Mouse (Mus musculus) MEL (cell line): Measurements from ENCODE around the gene Vmn2r100. TPM values are rescaled to one million over a fixed set of nuclear protein-coding genes. Genes with fewer than 3 reads are reported as not detected.

Experiments used
- polyA plus RNA-seq, 2 experiments: library from polyadenylated mRNA; stranded (reverse) in 1 of 2; unstranded in 1 of 2; fragments of >175 nt in 1 of 2; fragments of >200 nt in 1 of 2; gene quantifications; 2 replicates each; pipeline versions ENCODE4 v1.2.1 to v1.2.4; 2012; ENCODE audit warnings: low replicate concordance in 2 of 2, low read depth in 1 of 2; ENCODE audit not compliant: insufficient read length in 2 of 2, insufficient read depth in 1 of 2, missing spikeins in 1 of 2
- total RNA-seq: library from RNA; depleted of rRNA; stranded (reverse); fragments of 300-350 nt; gene quantifications from 2 replicates; pipeline ENCODE4 v1.2.3, GENCODE M21; 2012; rRNA removed

The Vmn2r100 gene
- total and polyA plus RNA-seq, 3 experiments = not detected

Other genes starting within 250 kb of the Vmn2r100 start
- not detected in 2 replicates for gene Vmn2r99, start 142.8 kb upstream of the Vmn2r100 start, total RNA-seq
- gene Vmn2r99, start 142.8 kb upstream of the Vmn2r100 start, polyA plus RNA-seq = not detected
- gene Vmn2r101, start 72.5 kb downstream of the Vmn2r100 start, total RNA-seq = not detected in 2 replicates
- not detected for gene Vmn2r101, start 72.5 kb downstream of the Vmn2r100 start, polyA plus RNA-seq
- not detected in 2 replicates for gene Vmn2r102, start 155.6 kb downstream of the Vmn2r100 start, total RNA-seq
- gene Vmn2r102, start 155.6 kb downstream of the Vmn2r100 start, polyA plus RNA-seq = under 1 TPM in 1 of 2 experiments, not detected in 1; under 0.01 TPM